Mouse (Mus musculus): ENCODE data around the gene Prkce.

Prkce gene

GRCm38 (mm10) chr17:86674971-86675370 is 507.4 kb downstream of the Prkce start:
- in situ Hi-C loops (cut with MboI, MseI): loop anchor here (25.0 kb wide), 1 partner anchor 1162 kb away; no protein-coding TSS in a partner anchor

DNA sequence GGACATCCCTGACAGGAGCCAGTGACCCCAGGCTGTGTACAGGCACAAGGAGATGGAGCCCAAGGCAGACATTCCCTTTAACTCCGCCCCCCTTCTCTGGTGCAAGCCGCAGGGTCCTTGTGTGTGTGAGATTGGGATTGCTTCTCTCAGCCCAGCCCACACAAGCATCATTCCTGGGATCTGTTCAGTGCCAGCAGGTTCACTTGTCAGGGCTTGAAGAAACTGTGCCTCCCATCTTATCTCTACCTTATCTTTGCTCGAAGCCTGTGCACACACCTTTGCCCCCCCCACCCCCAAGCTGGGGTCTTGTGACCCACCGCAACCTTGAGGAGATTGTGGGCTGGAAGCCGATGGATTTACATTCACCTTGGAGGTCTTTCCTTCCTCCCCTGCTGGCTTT is 508.8 kb downstream of the Prkce start:
- in situ Hi-C loops (cut with MboI, MseI): loop anchor here (25.0 kb wide), 1 partner anchor 1161 kb away; no protein-coding TSS in a partner anchor

DNA sequence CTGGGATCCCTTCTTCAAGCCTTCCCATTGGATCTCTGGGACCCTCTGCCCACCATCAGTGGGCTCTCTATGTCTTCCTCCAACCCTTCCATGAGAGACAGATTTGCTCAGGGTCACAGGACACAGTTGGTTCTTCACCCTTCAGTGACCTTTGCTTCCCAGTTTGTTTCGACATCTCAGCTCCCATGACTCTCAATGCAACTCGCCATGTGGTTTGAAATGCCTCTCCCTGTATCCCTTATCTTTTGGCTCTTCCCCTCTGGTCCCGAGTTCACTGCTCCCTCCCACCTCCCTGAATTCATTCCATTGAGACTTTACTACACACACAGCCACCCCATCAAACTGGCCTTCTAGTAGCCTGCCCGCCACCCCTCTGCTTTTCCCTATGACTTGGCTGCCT is 509.3 kb downstream of the Prkce start:
- in situ Hi-C loops (cut with MboI, MseI): loop anchor here (25.0 kb wide), 1 partner anchor 1160 kb away; no protein-coding TSS in a partner anchor

DNA sequence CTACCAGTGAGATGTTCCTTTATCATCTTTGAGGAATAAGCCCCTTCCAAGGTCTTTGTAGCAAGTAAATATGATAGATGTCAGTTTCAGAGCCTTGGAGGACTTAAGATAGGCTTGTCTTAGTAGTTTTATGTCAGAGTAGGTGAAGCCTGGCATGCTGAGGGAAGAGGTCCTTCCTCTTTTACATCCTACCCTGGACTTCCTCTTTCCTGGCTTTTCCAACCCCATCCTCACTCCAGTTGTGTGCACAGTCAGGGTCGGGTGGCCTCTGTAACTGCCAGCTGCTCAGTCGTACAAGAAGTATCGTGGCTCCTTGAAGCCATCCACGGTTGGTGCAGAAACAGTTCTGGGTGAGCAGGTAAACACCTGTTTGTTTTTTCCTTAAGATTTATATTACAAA is 517.7 kb downstream of the Prkce start:
- in situ Hi-C loops (cut with MboI, MseI): loop anchor here (25.0 kb wide), 1 partner anchor 1152 kb away; no protein-coding TSS in a partner anchor

DNA sequence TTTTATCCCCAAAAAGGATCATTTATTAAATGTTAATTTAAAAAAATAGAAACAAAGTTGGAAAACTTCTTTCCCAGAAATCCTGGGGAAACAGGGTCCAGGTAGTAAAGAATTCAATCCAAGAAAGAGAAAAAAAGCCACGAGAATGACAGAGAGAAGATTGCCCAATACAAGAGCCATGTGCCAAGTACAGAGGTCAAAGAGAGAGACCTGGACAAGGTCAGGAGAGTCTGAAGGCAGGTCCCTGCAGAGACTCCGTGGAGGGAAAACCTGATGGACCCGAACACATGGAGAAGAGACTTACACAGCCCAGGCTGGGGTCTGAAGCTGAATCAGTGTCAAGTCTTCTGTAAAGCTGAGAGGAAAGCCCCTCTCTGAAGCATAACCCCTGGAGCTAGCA is 519.4 kb downstream of the Prkce start:
- in situ Hi-C loops (cut with MboI, MseI): loop anchor here (25.0 kb wide), 1 partner anchor 1150 kb away; no protein-coding TSS in a partner anchor

DNA sequence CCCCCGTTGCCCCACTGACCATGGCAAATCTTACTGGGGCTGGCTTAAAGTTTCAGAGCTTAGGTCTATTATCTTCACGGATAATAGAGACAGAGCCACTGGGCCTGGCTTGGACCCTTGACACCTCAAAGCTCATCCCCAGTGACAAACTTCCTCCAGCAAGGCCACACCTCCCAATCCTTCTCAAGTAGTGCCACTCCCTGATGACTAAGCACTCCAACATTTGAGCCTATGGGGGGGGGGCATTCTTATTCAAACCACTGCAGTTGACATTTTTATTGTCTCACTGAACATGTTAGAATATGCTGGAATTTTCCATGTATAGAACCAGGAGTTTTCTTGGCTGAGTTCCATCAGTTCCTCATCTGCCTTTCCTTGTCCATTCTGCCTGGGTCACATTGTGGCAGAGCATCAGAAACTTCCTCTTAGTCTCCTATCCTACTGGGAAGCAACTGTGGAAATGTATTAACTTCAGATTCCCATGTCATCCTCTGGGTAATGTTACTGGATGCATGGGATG is 523.3 kb downstream of the Prkce start:
- in situ Hi-C loops (cut with MboI, MseI): loop anchor here (25.0 kb wide), 1 partner anchor 1146 kb away; no protein-coding TSS in a partner anchor

GRCm38 (mm10) chr17:86697751-86698150 is 530.2 kb downstream of the Prkce start:
- in situ Hi-C loops (cut with MboI, MseI): loop anchor here (25.0 kb wide), 1 partner anchor 1140 kb away; no protein-coding TSS in a partner anchor

GRCm38 (mm10) chr17:86703336-86703735 is 535.8 kb downstream of the Prkce start:
- in situ Hi-C loops (cut with MboI, MseI): no loop called here

GRCm38 (mm10) chr17:86705236-86705635 is 537.7 kb downstream of the Prkce start:
- in situ Hi-C loops (cut with MboI, MseI): no loop called here

- in situ Hi-C loops (cut with MboI, MseI): no loop called here
These were observed 538.9 kb downstream of the Prkce start for GRCm38 (mm10) chr17:86706467-86706866.
